Mouse (Mus musculus) fibroblast of lung, adult 2 months (primary cell): ENCODE measurements at regions not wholly inside any gene's neighbourhood (a gene's known extent, or its start where the extent isn't known, plus 50 kb on each side); places are given as distances from the start of the nearest gene placed in this dataset.

Experiments
- DNase-seq: peaks from one replicate; pipeline ENCODE4 v3.0.0-alpha.2; 2011; ENCODE audit warnings: low read depth

- no peak for DNase-seq
These were observed 565.8 kb upstream of the Adam5 start for GRCm38 (mm10) chr8:25389947-25390346.

GRCm38 (mm10) chr8:25389371-25389855 is 565.2 kb upstream of the Adam5 start:
- DNase-seq, result no peak

GRCm38 (mm10) chr8:25388811-25389210 is 564.6 kb upstream of the Adam5 start:
- no peak for DNase-seq

GRCm38 (mm10) chr8:25385186-25385585 is 561.0 kb upstream of the Adam5 start:
- no peak for DNase-seq

GRCm38 (mm10) chr8:25384591-25384990 is 560.4 kb upstream of the Adam5 start:
- DNase-seq, result no peak

GRCm38 (mm10) chr8:25373276-25373675 is 549.1 kb upstream of the Adam5 start:
- DNase-seq, result no peak

- no peak for DNase-seq
These were observed 546.8 kb upstream of the Adam5 start for GRCm38 (mm10) chr8:25370947-25371346.

- no peak for DNase-seq
These were observed 545.2 kb upstream of the Adam5 start for GRCm38 (mm10) chr8:25369331-25369730.

- peak; percentile 88 for DNase-seq
These were observed 544.5 kb upstream of the Adam5 start for GRCm38 (mm10) chr8:25368561-25369091.

GRCm38 (mm10) chr8:25367806-25368549 is 543.8 kb upstream of the Adam5 start:
- DNase-seq, result no peak

GRCm38 (mm10) chr8:25366181-25366580 is 542.0 kb upstream of the Adam5 start:
- no peak for DNase-seq

GRCm38 (mm10) chr8:25362656-25363055 is 538.5 kb upstream of the Adam5 start:
- DNase-seq, result no peak

- no peak for DNase-seq
These were observed 538.0 kb upstream of the Adam5 start for GRCm38 (mm10) chr8:25362146-25362545.

GRCm38 (mm10) chr8:25361420-25361819 is 537.3 kb upstream of the Adam5 start:
- no peak for DNase-seq

- no peak for DNase-seq
These were observed 534.5 kb upstream of the Adam5 start for GRCm38 (mm10) chr8:25358539-25359165.

GRCm38 (mm10) chr8:25353822-25354770 is 529.9 kb upstream of the Adam5 start:
- no peak for DNase-seq

GRCm38 (mm10) chr8:25353405-25353804 is 529.2 kb upstream of the Adam5 start:
- DNase-seq, result no peak

GRCm38 (mm10) chr8:25348003-25348683 is 524.0 kb upstream of the Adam5 start:
- DNase-seq, result no peak

GRCm38 (mm10) chr8:25343160-25343602 is 519.0 kb upstream of the Adam5 start:
- peak; percentile 92 for DNase-seq

- no peak for DNase-seq
These were observed 518.3 kb upstream of the Adam5 start for GRCm38 (mm10) chr8:25342501-25342900.

- DNase-seq, result no peak
These were observed 517.1 kb upstream of the Adam5 start for GRCm38 (mm10) chr8:25341225-25341624.
